Mouse (Mus musculus): Measurements from ENCODE around the gene Nfkb2. TPM values are rescaled to one million over a fixed set of nuclear protein-coding genes. Genes with fewer than 3 reads are reported as not detected.

Gene Nfkb2
- polyA plus RNA-seq, 1 experiment, result 20.4 TPM

DNA sequence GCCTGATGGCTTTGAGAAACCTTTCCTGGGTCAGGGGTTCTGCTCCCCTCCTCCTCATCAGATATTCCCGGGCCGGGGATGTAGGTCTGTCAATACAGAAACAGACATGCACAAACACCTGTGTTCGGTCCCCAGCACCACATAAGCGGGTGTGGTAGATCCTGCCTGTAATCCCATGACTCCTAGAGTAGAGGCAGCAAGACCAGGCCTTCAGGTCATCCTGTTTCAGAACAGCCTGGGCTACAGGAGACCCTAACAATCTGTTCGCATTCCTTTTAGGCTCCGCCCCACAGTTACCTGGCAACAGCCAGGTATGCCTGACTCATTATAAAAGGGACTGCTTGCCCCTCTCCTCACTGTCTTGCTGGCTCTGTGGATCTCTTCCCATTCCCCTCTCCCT lies 45.4 kb downstream of the Nfkb2 start:
- peak overlapping the region; percentile 88 for H3K4me3 ChIP-seq (ENCODE audit: low read depth, low read length)
- H3K36me3 ChIP-seq (ENCODE audit: control insufficient read depth, insufficient read depth, low read length, poor library complexity, severe bottlenecking), result no peaks in the 10 kb centered on the region
- TF ChIP-seq POLR2A (IDR thresholded peaks at IDR 0.05; ENCODE audit: insufficient read depth, low read length), result no peak
- TF ChIP-seq CTCF (IDR thresholded peaks at IDR 0.05; ENCODE audit: low read depth, low read length), result no peak
- no peak for TF ChIP-seq EP300 (IDR thresholded peaks at IDR 0.05; ENCODE audit: insufficient read depth, low read depth, low read length)
- H3K9me3 ChIP-seq (replicated peaks; ENCODE audit: control insufficient read depth, insufficient read depth, low read length, poor library complexity, severe bottlenecking), result no peaks in the 10 kb centered on the region
- H3K27ac ChIP-seq (ENCODE audit: insufficient read depth, low read length), result 0 out of 2 replicates have a peak overlapping the region, but pooled peaks have one; percentile 8
- H3K4me1 ChIP-seq (ENCODE audit: control insufficient read depth, insufficient read depth, low read length), result no peaks in the 10 kb centered on the region
- peak overlapping the region; percentile 80 for H3K9ac ChIP-seq (ENCODE audit: low read depth, poor library complexity, severe bottlenecking)
- H3K27me3 ChIP-seq (ENCODE audit: control insufficient read depth, insufficient read depth, low read length, poor library complexity, severe bottlenecking), result no peaks in the 10 kb centered on the region

DNA sequence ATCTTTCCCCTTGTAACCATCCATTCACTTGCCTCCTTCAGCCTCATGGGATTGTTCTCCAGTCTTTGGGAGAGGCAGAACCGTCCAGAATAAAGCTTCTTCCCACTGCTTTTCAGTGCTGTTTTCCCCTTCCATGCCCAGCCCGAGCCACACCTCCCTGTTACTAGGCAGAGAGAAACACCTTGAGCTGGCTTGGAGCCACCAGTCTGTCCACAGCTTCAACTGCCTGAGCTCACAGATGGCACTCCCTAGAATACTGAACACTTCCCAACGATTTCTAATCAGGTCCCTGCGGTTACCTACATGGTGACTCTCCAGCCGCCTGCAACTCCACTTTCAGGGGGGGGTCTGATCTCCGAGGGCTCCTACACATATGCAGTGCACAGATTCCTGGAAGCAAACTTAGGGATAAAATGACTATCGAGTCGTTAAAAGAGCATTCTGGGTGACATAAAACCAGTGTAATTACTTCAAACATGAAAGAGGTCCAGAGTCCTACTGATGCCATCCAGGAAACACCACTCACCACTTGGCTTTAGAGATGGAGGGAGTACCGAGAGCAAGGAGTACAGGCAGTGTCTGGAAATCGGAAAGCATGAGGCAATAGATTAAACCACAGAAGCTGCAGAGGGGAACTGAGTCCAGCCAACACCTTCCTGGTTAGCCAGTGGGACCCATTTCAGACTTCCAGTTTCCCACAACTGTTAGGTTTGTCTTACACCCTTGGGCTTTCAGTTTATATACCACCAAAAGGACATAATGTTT lies 46.2 kb downstream of the Nfkb2 start, which contains the start of gene 2310034G01Rik:
2310034G01Rik (minus strand) TSS at position 135 of the 765 bp plus-strand sequence.
- no peaks in the 10 kb centered on the region for H3K9me3 ChIP-seq (replicated peaks; ENCODE audit: control insufficient read depth, insufficient read depth, low read length, poor library complexity, severe bottlenecking)
- H3K4me1 ChIP-seq (ENCODE audit: control insufficient read depth, insufficient read depth, low read length), result no peaks in the 10 kb centered on the region
- H3K36me3 ChIP-seq (ENCODE audit: control insufficient read depth, insufficient read depth, low read length, poor library complexity, severe bottlenecking), result no peaks in the 10 kb centered on the region
- TF ChIP-seq POLR2A (IDR thresholded peaks at IDR 0.05; ENCODE audit: insufficient read depth, low read length) (no peak), EP300 (IDR thresholded peaks at IDR 0.05; ENCODE audit: insufficient read depth, low read depth, low read length) (no peak), CTCF (IDR thresholded peaks at IDR 0.05; ENCODE audit: low read depth, low read length) (no peak)
- 0 out of 2 replicates have a peak within 1 kb of the TSS, but pooled peaks have one; percentile 8 for H3K27ac ChIP-seq (ENCODE audit: insufficient read depth, low read length)
- H3K9ac ChIP-seq (ENCODE audit: low read depth, poor library complexity, severe bottlenecking), result peak within 1 kb of the TSS; percentile 80
- peak within 1 kb of the TSS; percentile 88 for H3K4me3 ChIP-seq (ENCODE audit: low read depth, low read length)
- no peaks in the 10 kb centered on the region for H3K27me3 ChIP-seq (ENCODE audit: control insufficient read depth, insufficient read depth, low read length, poor library complexity, severe bottlenecking)

GRCm38 (mm10) chr19:46356701-46357138 lies 52.6 kb downstream of the Nfkb2 start:
- TF ChIP-seq CTCF (IDR thresholded peaks at IDR 0.05; ENCODE audit: low read depth, low read length), result no peak
- peak; percentile 62; the same call in 1 of the 2 replicates for TF ChIP-seq EP300 (IDR thresholded peaks at IDR 0.05; ENCODE audit: insufficient read depth, low read depth, low read length)
- peak; percentile 50 for TF ChIP-seq POLR2A (IDR thresholded peaks at IDR 0.05; ENCODE audit: insufficient read depth, low read length)
- Histone ChIP-seq H3K9ac (ENCODE audit: low read depth, poor library complexity, severe bottlenecking) (peak overlapping the region; percentile 88), H3K4me1 (ENCODE audit: control insufficient read depth, insufficient read depth, low read length) (no peaks in the 10 kb centered on the region), H3K9me3 (replicated peaks; ENCODE audit: control insufficient read depth, insufficient read depth, low read length, poor library complexity, severe bottlenecking) (no peaks in the 10 kb centered on the region), H3K27ac (ENCODE audit: insufficient read depth, low read length) (peak overlapping the region; percentile 88), H3K27me3 (ENCODE audit: control insufficient read depth, insufficient read depth, low read length, poor library complexity, severe bottlenecking) (no peaks in the 10 kb centered on the region), H3K4me3 (ENCODE audit: low read depth, low read length) (peak overlapping the region; percentile 91), H3K36me3 (ENCODE audit: control insufficient read depth, insufficient read depth, low read length, poor library complexity, severe bottlenecking) (no peaks in the 10 kb centered on the region; the same call in 1 of the 2 replicates)

DNA sequence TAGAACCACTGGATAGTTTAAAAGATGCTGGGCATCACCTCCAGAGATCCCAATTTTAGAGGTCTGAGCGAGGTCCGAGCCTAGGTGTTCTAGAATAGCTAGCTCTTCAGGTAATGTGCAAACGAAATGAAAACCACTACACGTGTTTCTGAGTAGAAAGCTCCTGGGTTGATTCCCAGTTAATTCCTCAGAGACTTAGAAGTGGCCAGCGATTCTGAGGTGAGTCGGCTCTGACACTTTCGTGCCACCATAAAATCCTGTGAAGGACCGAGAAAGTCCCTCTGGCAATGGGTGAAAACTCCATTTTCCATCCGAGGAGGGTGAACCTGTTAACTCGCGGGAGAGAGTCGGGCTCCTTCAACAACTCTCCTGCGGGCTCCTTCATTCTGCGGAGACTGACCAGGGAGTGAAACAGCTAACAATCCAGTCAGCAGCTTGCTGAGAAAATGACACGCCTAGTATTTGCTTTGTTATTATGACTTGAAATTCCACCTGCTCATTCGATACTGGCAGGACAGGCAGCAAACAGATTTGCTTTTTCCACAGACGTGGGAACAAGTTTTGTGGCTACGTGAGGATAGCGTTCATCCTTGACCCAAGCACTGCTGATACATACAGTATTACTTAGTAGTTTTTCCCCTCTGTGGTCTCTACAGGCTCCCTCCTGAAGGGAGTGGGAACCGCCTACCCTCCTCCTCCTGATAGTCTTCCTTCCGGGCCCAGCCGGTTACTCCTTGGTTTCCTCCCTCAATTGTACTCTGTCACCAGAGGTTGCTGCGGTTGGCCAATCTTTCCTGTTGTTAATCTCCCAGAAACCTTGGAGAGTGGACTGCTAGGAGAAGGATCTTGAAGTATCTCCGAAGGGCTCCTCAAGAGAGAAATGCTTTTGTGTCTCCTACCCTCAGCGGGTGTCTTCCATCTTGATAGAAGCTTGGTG lies 53.5 kb downstream of the Nfkb2 start:
- Histone ChIP-seq H3K36me3 (ENCODE audit: control insufficient read depth, insufficient read depth, low read length, poor library complexity, severe bottlenecking) (no peaks in the 10 kb centered on the region; the same call in 1 of the 2 replicates), H3K9me3 (replicated peaks; ENCODE audit: control insufficient read depth, insufficient read depth, low read length, poor library complexity, severe bottlenecking) (no peaks in the 10 kb centered on the region), H3K4me1 (ENCODE audit: control insufficient read depth, insufficient read depth, low read length) (no peaks in the 10 kb centered on the region), H3K27ac (ENCODE audit: insufficient read depth, low read length) (peak overlapping the region; percentile 88), H3K9ac (ENCODE audit: low read depth, poor library complexity, severe bottlenecking) (peak overlapping the region; percentile 88), H3K27me3 (ENCODE audit: control insufficient read depth, insufficient read depth, low read length, poor library complexity, severe bottlenecking) (no peaks in the 10 kb centered on the region), H3K4me3 (ENCODE audit: low read depth, low read length) (peak overlapping the region; percentile 91)
- TF ChIP-seq CTCF (IDR thresholded peaks at IDR 0.05; ENCODE audit: low read depth, low read length), result no peak
- no peak for TF ChIP-seq EP300 (IDR thresholded peaks at IDR 0.05; ENCODE audit: insufficient read depth, low read depth, low read length)
- no peak for TF ChIP-seq POLR2A (IDR thresholded peaks at IDR 0.05; ENCODE audit: insufficient read depth, low read length)

- H3K4me3 ChIP-seq (ENCODE audit: low read depth, low read length), result peak overlapping the region; percentile 91
These were observed 54.3 kb downstream of the Nfkb2 start for GRCm38 (mm10) chr19:46358381-46358780.

More at GRCm38 (mm10) chr19:46358381-46358780, 54.3 kb downstream of the Nfkb2 start:
- H3K27ac ChIP-seq (ENCODE audit: insufficient read depth, low read length), result peak overlapping the region; percentile 88
- H3K9me3 ChIP-seq (replicated peaks; ENCODE audit: control insufficient read depth, insufficient read depth, low read length, poor library complexity, severe bottlenecking), result no peaks in the 10 kb centered on the region
- H3K27me3 ChIP-seq (ENCODE audit: control insufficient read depth, insufficient read depth, low read length, poor library complexity, severe bottlenecking), result no peaks in the 10 kb centered on the region
- peaks cover 2% of the 10 kb centered on the region for H3K4me1 ChIP-seq (ENCODE audit: control insufficient read depth, insufficient read depth, low read length)
- H3K9ac ChIP-seq (ENCODE audit: low read depth, poor library complexity, severe bottlenecking), result peak overlapping the region; percentile 88
- TF ChIP-seq POLR2A (IDR thresholded peaks at IDR 0.05; ENCODE audit: insufficient read depth, low read length), result no peak
- peak; percentile 81; the same call in 1 of the 2 replicates for TF ChIP-seq EP300 (IDR thresholded peaks at IDR 0.05; ENCODE audit: insufficient read depth, low read depth, low read length)
- no peaks in the 10 kb centered on the region; the same call in 1 of the 2 replicates for H3K36me3 ChIP-seq (ENCODE audit: control insufficient read depth, insufficient read depth, low read length, poor library complexity, severe bottlenecking)

Other genes starting within 250 kb of the Nfkb2 start
- 157 and 164 TPM in 2 replicates for gene Nolc1, start 228.5 kb upstream of the Nfkb2 start, polyA plus RNA-seq (2011; ENCODE audit: insufficient read depth, insufficient read length, low read depth, missing spikeins)
- gene Elovl3, start 172.4 kb upstream of the Nfkb2 start, polyA plus RNA-seq (2011; ENCODE audit: insufficient read depth, insufficient read length, low read depth, missing spikeins), result not detected in 2 replicates
- gene Pitx3, start 156.0 kb upstream of the Nfkb2 start, polyA plus RNA-seq (2011; ENCODE audit: insufficient read depth, insufficient read length, low read depth, missing spikeins), result not detected in 2 replicates
- gene Gbf1, start 151.8 kb upstream of the Nfkb2 start, polyA plus RNA-seq (2011; ENCODE audit: insufficient read depth, insufficient read length, low read depth, missing spikeins), result 51.5 and 58.5 TPM in 2 replicates
- 1.4 and 2.0 TPM in 2 replicates for gene Psd, start 22.8 kb downstream of the Nfkb2 start, polyA plus RNA-seq (2011; ENCODE audit: insufficient read depth, insufficient read length, low read depth, missing spikeins)
- 1.1 TPM in 2 replicates for gene Fbxl15, start 23.9 kb downstream of the Nfkb2 start, polyA plus RNA-seq (2011; ENCODE audit: insufficient read depth, insufficient read length, low read depth, missing spikeins)
- gene Cuedc2, start 34.4 kb downstream of the Nfkb2 start, polyA plus RNA-seq (2011; ENCODE audit: insufficient read depth, insufficient read length, low read depth, missing spikeins), result 65.5 and 78.3 TPM in 2 replicates
- gene Mfsd13a, start 36.8 kb downstream of the Nfkb2 start, polyA plus RNA-seq (2011; ENCODE audit: insufficient read depth, insufficient read length, low read depth, missing spikeins), result 47.5 and 51.2 TPM in 2 replicates
- gene 2310034G01Rik, start 46.0 kb downstream of the Nfkb2 start, polyA plus RNA-seq (2011; ENCODE audit: insufficient read depth, insufficient read length, low read depth, missing spikeins), result 0.43 TPM in 1 of 2 replicates, not detected in the other
- gene Actr1a, start 91.4 kb downstream of the Nfkb2 start, polyA plus RNA-seq (2011; ENCODE audit: insufficient read depth, insufficient read length, low read depth, missing spikeins), result 75.3 and 92.8 TPM in 2 replicates
- gene Sufu, start 92.6 kb downstream of the Nfkb2 start, polyA plus RNA-seq (2011; ENCODE audit: insufficient read depth, insufficient read length, low read depth, missing spikeins), result 16.0 and 16.7 TPM in 2 replicates
- 14.2 and 16.3 TPM in 2 replicates for gene Trim8, start 197.4 kb downstream of the Nfkb2 start, polyA plus RNA-seq (2011; ENCODE audit: insufficient read depth, insufficient read length, low read depth, missing spikeins)